In genomic region chr11:40149312-40149711, GRCm38 (mm10) we compare ENCODE assay signal across 8 mouse cellular contexts.
DNase-seq lines count a peak whose midpoint lies in the region; ATAC-seq lines count a peak whose summit lies in the region.

No protein-coding gene starts in this region.

- H3K9me3 ChIP-seq in limb, embryonic 11.5 days (ENCODE audit: control insufficient read depth, low read length): no peaks in the 10 kb centered on the region

- H3K9ac ChIP-seq in limb, embryonic 11.5 days (ENCODE audit: low read length): no peak overlapping the region

- H3K4me1 ChIP-seq in limb, embryonic 11.5 days (ENCODE audit: control insufficient read depth, insufficient read depth, low read length): no peaks in the 10 kb centered on the region

- DNase-seq in gastrocnemius, postnatal 10 days: peak; percentile 22
- DNase-seq in gastrocnemius, postnatal 25 days: no peak
- DNase-seq in Muller cell, postnatal 12 days (ENCODE audit: inconsistent ontology term): peak; percentile 34
- DNase-seq in cerebellum, postnatal 4 days (ENCODE audit: low spot score in 2 of 2): peak; percentile 63 to 73
- peak; percentile 37 for DNase-seq in hindlimb bud, embryonic 11.5 days (ENCODE audit: extremely low spot score, low read depth, low spot score)
- peak; percentile 75 for DNase-seq in limb, embryonic 11.5 days (ENCODE audit: low spot score)
- peak; percentile 65 for DNase-seq in retina, postnatal 1 day

- WGBS in limb, embryonic 11.5 days: 22% methylated on average over 4 of the region's 4 CpGs

- no peak overlapping the region for H3K4me2 ChIP-seq in limb, embryonic 11.5 days (ENCODE audit: low read depth, severe bottlenecking)

- H3K36me3 ChIP-seq in limb, embryonic 11.5 days (ENCODE audit: control insufficient read depth, insufficient read depth, low read length): no peaks in the 10 kb centered on the region

- H3K27ac ChIP-seq in limb, embryonic 11.5 days (replicated peaks; ENCODE audit: low read depth, low read length): no peak overlapping the region

- H3K27me3 ChIP-seq in limb, embryonic 11.5 days (ENCODE audit: control insufficient read depth, insufficient read depth, low read length): no peaks in the 10 kb centered on the region

- no peak for ATAC-seq in limb, embryonic 11.5 days (ENCODE audit: insufficient number of reproducible peaks, low FRiP score, low TSS enrichment, low read depth)
- ATAC-seq in megakaryocyte progenitor cell, adult 5-6 weeks (replicated peaks; ENCODE audit: poor library complexity): no peak

- no peak overlapping the region for H3K4me3 ChIP-seq in limb, embryonic 11.5 days (ENCODE audit: low read depth, low read length)
